Mouse (Mus musculus) gastrocnemius, adult 2 months (tissue): ENCODE data around the gene Hsf2bp. TPM values are rescaled to one million over a fixed set of nuclear protein-coding genes. Genes with fewer than 3 reads are reported as not detected.
A peak's percentile ranks its signal among the peaks of the same experiment; 100 is the strongest.

Source experiments
- DNase-seq: peaks from one replicate; pipeline ENCODE4 v3.0.0; 2022
- H3K27ac ChIP-seq: fragments of 200-600 bp; 2 replicates; pipeline ENCODE4 v1.8.1; 2022; ENCODE audit warnings: mild to moderate bottlenecking
- H3K4me3 ChIP-seq: fragments of 200-600 bp; 2 replicates; pipeline ENCODE4 v1.8.1; 2022; ENCODE audit warnings: mild to moderate bottlenecking, moderate library complexity
- CTCF ChIP-seq: fragments of 200-600 bp; IDR thresholded peaks from 2 replicates; pipeline ENCODE4 v1.8.1; 2022; ENCODE audit warnings: antibody characterized with exemption, mild to moderate bottlenecking, moderate library complexity
- intact Hi-C: fragments of 180-260 bp; cut with DNase I; formaldehyde crosslinking; loops from one replicate; pipeline ENCODE4 v1.15.1; 2025
- total RNA-seq, 2 experiments: library from RNA; stranded (reverse); gene quantifications; 2 replicates each; pipeline ENCODE4 v1.2.3; 2021

Hsf2bp gene
- total RNA-seq, 2 experiments from 2014 or later, result 0.46 to 1.5 TPM

- DNase-seq, result peak; percentile 13
- intact Hi-C loops, result no loop called here
Observed at GRCm38 (mm10) chr17:31904036-31904435, 132.1 kb downstream of the Hsf2bp start.

GRCm38 (mm10) chr17:31902630-31903198 lies 133.4 kb downstream of the Hsf2bp start:
- DNase-seq, result peak; percentile 9
- Histone ChIP-seq H3K27ac (0 out of 2 replicates have a peak overlapping the region, but pooled peaks have one; percentile 16), H3K4me3 (no peak overlapping the region)
- TF ChIP-seq CTCF, result no peak
- intact Hi-C loops, result no loop called here

More at GRCm38 (mm10) chr17:31904036-31904435, 132.1 kb downstream of the Hsf2bp start:
- Histone ChIP-seq H3K4me3 (no peak overlapping the region), H3K27ac (peak overlapping the region; percentile 54)
- no peak for TF ChIP-seq CTCF

- no peak overlapping the region for H3K4me3 ChIP-seq
- peak; percentile 28 for DNase-seq
- H3K27ac ChIP-seq, result peak overlapping the region; percentile 63
- intact Hi-C loops, result loop anchor here (1.0 kb wide), 1 partner anchor 40 kb away; no protein-coding TSS in a partner anchor
- TF ChIP-seq CTCF, result no peak
Observed at GRCm38 (mm10) chr17:31901461-31902204, 134.5 kb downstream of the Hsf2bp start.

GRCm38 (mm10) chr17:31898941-31899340 lies 137.2 kb downstream of the Hsf2bp start:
- no peak for TF ChIP-seq CTCF
- intact Hi-C loops, result no loop called here
- no peak overlapping the region for H3K4me3 ChIP-seq
- H3K27ac ChIP-seq, result no peak overlapping the region
- peak; percentile 3 for DNase-seq

- TF ChIP-seq CTCF, result no peak
- Histone ChIP-seq H3K27ac (peak overlapping the region; percentile 64), H3K4me3 (no peak overlapping the region)
- intact Hi-C loops, result no loop called here
- DNase-seq, result peak; percentile 67
Observed at GRCm38 (mm10) chr17:31897186-31897793, 138.9 kb downstream of the Hsf2bp start.

GRCm38 (mm10) chr17:31896751-31897150 lies 139.4 kb downstream of the Hsf2bp start:
- DNase-seq, result no peak
- no peak overlapping the region for H3K4me3 ChIP-seq
- no peak for TF ChIP-seq CTCF
- intact Hi-C loops, result no loop called here
- H3K27ac ChIP-seq, result peak overlapping the region; percentile 64

- TF ChIP-seq CTCF, result no peak
- intact Hi-C loops, result no loop called here
- DNase-seq, result peak; percentile 18
- H3K4me3 ChIP-seq, result no peak overlapping the region
- H3K27ac ChIP-seq, result peak overlapping the region; percentile 64; the same call in 1 of the 2 replicates
Observed at GRCm38 (mm10) chr17:31896311-31896710, 139.8 kb downstream of the Hsf2bp start.

Other genes starting within 250 kb of the Hsf2bp start
- gene Sik1, start 180.5 kb downstream of the Hsf2bp start, total RNA-seq, result 10 to 100 TPM; 13.4 to 58.6 TPM
- gene Rrp1b, start 249 bp downstream of the Hsf2bp start, total RNA-seq, result 1 to 10 TPM; 7.0 to 9.3 TPM
- 10 to 100 TPM; 10.7 to 14.8 TPM for gene Notch3, start 130.5 kb upstream of the Hsf2bp start, total RNA-seq
- gene Ephx3, start 153.2 kb upstream of the Hsf2bp start, total RNA-seq, result under 1 TPM; 0.25 to 0.61 TPM
- gene Brd4, start 248.4 kb upstream of the Hsf2bp start, total RNA-seq, result 10 to 100 TPM; 45.8 to 47.4 TPM